Mouse (Mus musculus): ENCODE results near the gene Ezh1. TPM values are rescaled to one million over a fixed set of nuclear protein-coding genes. Genes with fewer than 3 reads are reported as not detected.

Ezh1 gene
- total and polyA plus RNA-seq, 2 experiments from 2014 or later = 25.4 to 40.0 TPM

DNA sequence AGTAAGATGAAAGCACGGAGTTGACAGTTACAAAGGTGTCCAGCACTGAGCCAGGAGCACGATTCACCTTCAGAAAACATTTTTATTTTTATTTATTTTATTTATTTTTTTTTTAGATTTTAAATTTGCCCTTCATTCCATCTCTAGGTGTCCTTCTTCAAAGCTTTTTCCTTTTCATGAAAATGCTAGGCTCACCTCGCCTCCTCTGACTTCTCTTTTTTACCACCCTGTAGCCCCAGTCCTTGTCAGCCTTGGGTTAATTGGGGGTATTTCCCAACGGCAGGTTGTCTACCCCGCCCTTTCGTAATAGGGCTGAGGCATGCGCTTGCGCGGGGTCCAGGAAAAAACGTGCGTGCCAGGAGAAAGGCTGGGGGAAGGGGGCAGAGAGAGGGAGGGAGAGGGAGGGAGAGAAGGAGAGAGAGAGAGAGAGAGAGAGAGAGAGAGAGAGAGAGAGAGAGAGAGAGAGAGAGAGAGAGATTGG, 50.6 kb downstream of the Ezh1 start:
- WGBS = 9% methylated on average over 11 of the region's 11 CpGs
- Histone ChIP-seq H3K4me2 (ENCODE audit: low read depth, low read length, poor library complexity, severe bottlenecking) (peak overlapping the region; percentile 53), H3K4me1 (ENCODE audit: insufficient read depth, low read length) (peaks cover 26% of the 10 kb centered on the region), H3K9me3 (ENCODE audit: low read length) (no peaks in the 10 kb centered on the region), H3K4me3 (ENCODE audit: low read depth, low read length) (peak overlapping the region; percentile 48), H3K36me3 (ENCODE audit: insufficient read depth, low read length) (no peaks in the 10 kb centered on the region), H3K27me3 (ENCODE audit: insufficient read depth, low read length) (0 out of 2 replicates have a peak, but pooled peaks cover 7% of the 10 kb centered on the region), H3K27ac (ENCODE audit: low read depth, low read length) (peak overlapping the region; percentile 67), H3K9ac (replicated peaks; ENCODE audit: low read length, poor library complexity, severe bottlenecking) (peak overlapping the region; percentile 66)
- no peak for TF ChIP-seq CTCF (IDR thresholded peaks at IDR 0.05)
- DNase-seq (ENCODE audit: low spot score) = peak; percentile 81
- ATAC-seq (ENCODE audit: low FRiP score) = no peak

DNA sequence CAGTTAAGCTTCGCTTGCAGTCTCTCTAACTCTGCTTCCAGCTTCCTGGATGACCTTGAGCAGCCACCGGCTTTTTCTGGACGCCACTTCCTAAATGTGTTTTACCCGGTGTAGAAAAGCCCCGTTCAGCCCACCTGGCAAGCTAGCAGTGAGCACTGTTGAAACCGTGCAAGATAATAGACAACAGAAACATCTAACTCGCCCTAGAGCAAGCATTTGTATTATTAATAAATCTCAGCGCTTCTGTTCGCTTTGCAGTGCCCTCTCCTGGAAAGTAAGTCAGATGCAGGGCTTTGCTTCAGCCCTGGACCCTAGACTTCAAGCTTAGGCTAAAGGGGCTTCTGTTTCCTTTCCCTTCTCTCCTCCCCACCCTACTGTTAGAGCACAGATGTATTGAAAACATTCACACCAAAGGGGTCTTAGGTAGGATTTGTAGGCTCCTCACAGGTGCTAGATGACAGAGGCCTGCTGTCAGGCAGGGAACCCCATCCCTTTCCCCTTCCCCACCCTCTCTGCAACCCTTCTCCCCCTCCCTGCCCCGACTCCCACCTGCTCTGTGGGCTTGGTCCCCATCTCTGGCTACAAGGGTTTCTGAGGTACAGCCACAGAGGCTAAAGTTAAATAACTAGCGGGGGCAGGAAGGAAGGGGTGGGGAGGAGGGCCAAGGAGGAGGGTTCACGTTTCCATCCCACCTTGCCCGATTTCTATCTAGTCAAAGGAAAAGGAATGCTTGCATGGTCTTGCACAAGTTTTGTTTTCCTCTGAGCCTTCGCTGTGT, 51.2 kb downstream of the Ezh1 start, which contains the start of gene Ccr10:
Ccr10 (minus strand) TSS at position 593 of the 778 bp plus-strand sequence.
- peaks cover 26% of the 10 kb centered on the region for H3K4me1 ChIP-seq (ENCODE audit: insufficient read depth, low read length)
- no peak for ATAC-seq (ENCODE audit: low FRiP score)
- peak within 1 kb of the TSS; percentile 61 for H3K4me2 ChIP-seq (ENCODE audit: low read depth, low read length, poor library complexity, severe bottlenecking)
- H3K4me3 ChIP-seq (ENCODE audit: low read depth, low read length) = peak within 1 kb of the TSS; percentile 48
- H3K36me3 ChIP-seq (ENCODE audit: insufficient read depth, low read length) = no peaks in the 10 kb centered on the region
- 18% methylated on average over 14 of the region's 14 CpGs for WGBS
- H3K27me3 ChIP-seq (ENCODE audit: insufficient read depth, low read length) = 0 out of 2 replicates have a peak, but pooled peaks cover 7% of the 10 kb centered on the region
- peak within 1 kb of the TSS; percentile 67 for H3K27ac ChIP-seq (ENCODE audit: low read depth, low read length)
- no peaks in the 10 kb centered on the region for H3K9me3 ChIP-seq (ENCODE audit: low read length)
- peak; percentile 75 for TF ChIP-seq CTCF (IDR thresholded peaks at IDR 0.05)
- DNase-seq (ENCODE audit: low spot score) = peak; percentile 70
- H3K9ac ChIP-seq (replicated peaks; ENCODE audit: low read length, poor library complexity, severe bottlenecking) = peak within 1 kb of the TSS; percentile 66

DNA sequence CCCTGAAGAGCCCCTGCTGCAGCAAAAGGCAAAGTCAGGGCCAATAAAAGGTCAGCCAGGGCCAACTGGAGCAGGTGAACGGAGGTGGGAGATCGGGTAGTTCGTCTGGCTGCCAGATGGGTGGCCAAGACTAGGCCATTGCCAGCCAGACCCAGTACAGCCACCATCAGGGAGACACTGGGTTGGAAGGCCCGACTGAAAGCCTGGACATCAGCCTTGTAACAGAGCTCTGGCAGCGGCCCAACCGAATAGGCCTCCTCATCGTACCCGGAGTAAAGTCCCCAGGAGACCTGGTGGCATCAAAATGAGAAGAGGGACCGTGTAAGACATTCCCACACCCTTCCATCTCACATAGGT, 51.9 kb downstream of the Ezh1 start:
- no peaks in the 10 kb centered on the region for H3K36me3 ChIP-seq (ENCODE audit: insufficient read depth, low read length)
- H3K4me2 ChIP-seq (ENCODE audit: low read depth, low read length, poor library complexity, severe bottlenecking) = peak overlapping the region; percentile 61
- no peaks in the 10 kb centered on the region for H3K9me3 ChIP-seq (ENCODE audit: low read length)
- H3K4me3 ChIP-seq (ENCODE audit: low read depth, low read length) = peak overlapping the region; percentile 30
- H3K27me3 ChIP-seq (ENCODE audit: insufficient read depth, low read length) = 0 out of 2 replicates have a peak, but pooled peaks cover 7% of the 10 kb centered on the region
- H3K4me1 ChIP-seq (ENCODE audit: insufficient read depth, low read length) = peaks cover 31% of the 10 kb centered on the region
- no peak for TF ChIP-seq CTCF (IDR thresholded peaks at IDR 0.05)
- no peak for ATAC-seq (ENCODE audit: low FRiP score)
- H3K27ac ChIP-seq (ENCODE audit: low read depth, low read length) = peak overlapping the region; percentile 55
- peak overlapping the region; percentile 54 for H3K9ac ChIP-seq (replicated peaks; ENCODE audit: low read length, poor library complexity, severe bottlenecking)
- no peak for DNase-seq (ENCODE audit: low spot score)
- 28% methylated on average over 9 of the region's 9 CpGs for WGBS

DNA sequence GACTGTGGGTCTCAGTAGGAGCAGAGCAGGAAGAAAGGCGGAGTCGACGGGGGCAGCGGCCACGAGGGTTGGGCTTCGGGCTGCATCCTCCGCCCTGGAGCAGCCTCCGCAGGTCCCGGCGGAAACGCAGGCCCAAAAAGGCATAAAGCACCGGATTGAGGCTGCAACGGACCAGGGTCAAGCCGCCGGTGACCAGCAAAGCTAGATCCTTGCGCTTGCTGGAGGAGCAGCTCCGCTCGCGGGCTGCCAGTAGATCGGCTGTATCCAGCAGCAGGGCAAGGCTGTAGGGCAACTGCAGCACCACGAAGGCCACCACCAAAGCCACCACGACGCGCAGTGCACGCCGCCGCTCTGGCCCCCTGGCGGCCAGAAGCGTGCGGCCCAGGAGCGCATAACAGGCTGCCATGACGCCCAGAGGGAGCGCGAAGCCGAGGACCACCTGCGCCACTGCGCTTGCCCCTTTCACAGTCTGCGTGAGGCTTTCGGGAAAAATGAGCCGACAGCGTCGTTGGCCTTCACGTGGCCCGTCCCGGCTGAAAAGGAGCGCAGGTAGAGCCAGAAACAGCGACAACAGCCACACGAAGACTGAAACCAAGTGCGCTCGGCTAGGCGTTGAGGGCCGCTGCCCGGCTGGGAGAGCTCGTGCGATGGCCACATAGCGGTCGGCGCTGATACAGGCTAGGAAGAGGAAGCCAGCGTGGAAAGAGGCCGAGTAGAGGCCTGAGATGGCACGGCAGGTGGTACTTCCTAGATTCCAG, 52.5 kb downstream of the Ezh1 start:
- DNase-seq (ENCODE audit: low spot score) (peak; percentile 80), ATAC-seq (ENCODE audit: low FRiP score) (peak; percentile 36; the same call in 1 of the 2 replicates)
- H3K9ac ChIP-seq (replicated peaks; ENCODE audit: low read length, poor library complexity, severe bottlenecking) = peak overlapping the region; percentile 54
- H3K4me3 ChIP-seq (ENCODE audit: low read depth, low read length) = peak overlapping the region; percentile 30
- 1% methylated on average over 61 of the region's 61 CpGs for WGBS
- H3K4me1 ChIP-seq (ENCODE audit: insufficient read depth, low read length) = peaks cover 31% of the 10 kb centered on the region
- no peaks in the 10 kb centered on the region for H3K36me3 ChIP-seq (ENCODE audit: insufficient read depth, low read length)
- H3K4me2 ChIP-seq (ENCODE audit: low read depth, low read length, poor library complexity, severe bottlenecking) = peak overlapping the region; percentile 61
- peak overlapping the region; percentile 55 for H3K27ac ChIP-seq (ENCODE audit: low read depth, low read length)
- H3K27me3 ChIP-seq (ENCODE audit: insufficient read depth, low read length) = peaks cover 8% of the 10 kb centered on the region; the same call in 1 of the 2 replicates
- TF ChIP-seq CTCF (IDR thresholded peaks at IDR 0.05) = peak; percentile 90
- H3K9me3 ChIP-seq (ENCODE audit: low read length) = no peaks in the 10 kb centered on the region

DNA sequence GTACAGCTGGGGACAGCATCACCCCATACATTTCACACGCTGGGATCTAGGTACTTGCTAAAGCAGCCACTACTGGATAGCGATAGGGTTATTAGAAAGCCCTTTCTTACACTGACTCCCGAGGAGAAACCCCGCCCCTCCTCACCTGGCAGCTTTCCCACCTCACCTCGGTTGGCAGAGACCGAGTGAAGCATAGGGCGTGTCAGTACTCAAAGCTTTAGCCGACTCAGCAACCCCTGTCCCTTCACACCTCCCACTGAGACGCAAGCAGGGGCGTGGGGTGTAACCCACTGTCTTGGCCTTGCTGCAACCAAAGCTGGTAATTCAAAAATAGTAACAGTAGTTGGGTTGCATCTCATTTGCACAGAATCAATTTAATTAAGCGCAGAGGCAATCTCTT, 53.2 kb downstream of the Ezh1 start:
- no peak overlapping the region for H3K4me3 ChIP-seq (ENCODE audit: low read depth, low read length)
- 9% methylated on average over 11 of the region's 11 CpGs for WGBS
- peak overlapping the region; percentile 61 for H3K4me2 ChIP-seq (ENCODE audit: low read depth, low read length, poor library complexity, severe bottlenecking)
- no peak for TF ChIP-seq CTCF (IDR thresholded peaks at IDR 0.05)
- H3K27me3 ChIP-seq (ENCODE audit: insufficient read depth, low read length) = peaks cover 11% of the 10 kb centered on the region
- H3K36me3 ChIP-seq (ENCODE audit: insufficient read depth, low read length) = no peaks in the 10 kb centered on the region
- no peak overlapping the region for H3K27ac ChIP-seq (ENCODE audit: low read depth, low read length)
- H3K9ac ChIP-seq (replicated peaks; ENCODE audit: low read length, poor library complexity, severe bottlenecking) = no peak overlapping the region
- no peaks in the 10 kb centered on the region for H3K9me3 ChIP-seq (ENCODE audit: low read length)
- no peak for DNase-seq (ENCODE audit: low spot score)
- H3K4me1 ChIP-seq (ENCODE audit: insufficient read depth, low read length) = peaks cover 29% of the 10 kb centered on the region
- ATAC-seq (ENCODE audit: low FRiP score) = no peak

All from midbrain, postnatal 0 days (tissue).